Mouse (Mus musculus): ENCODE measurements around the gene Zfyve9.
"Not testable (repeated sequence)": the region's sequence is repeated elsewhere in the genome, so short reads cannot be mapped to it uniquely, and the experiment has no call there.

Zfyve9 gene

DNA sequence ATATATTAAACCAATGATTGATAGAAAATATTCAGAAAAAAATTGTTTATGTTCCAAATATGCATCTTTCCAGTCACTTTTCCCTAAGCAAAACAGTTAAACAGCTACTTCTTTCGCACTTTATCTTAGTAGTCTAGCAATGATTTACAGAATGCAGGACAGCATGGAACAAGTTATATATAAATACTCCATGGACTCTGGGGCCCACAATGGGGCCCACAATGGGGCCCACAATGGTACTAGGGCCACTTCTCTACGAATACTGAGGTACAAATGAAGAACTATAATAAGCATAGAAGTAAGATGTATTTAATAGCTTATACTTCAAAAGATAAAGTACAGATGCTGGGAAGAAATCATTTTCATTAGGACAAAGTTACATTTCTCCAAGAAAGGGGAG lies 56.5 kb downstream of the Zfyve9 start:
- in situ Hi-C loops (cut with MboI, MseI): no loop called here

DNA sequence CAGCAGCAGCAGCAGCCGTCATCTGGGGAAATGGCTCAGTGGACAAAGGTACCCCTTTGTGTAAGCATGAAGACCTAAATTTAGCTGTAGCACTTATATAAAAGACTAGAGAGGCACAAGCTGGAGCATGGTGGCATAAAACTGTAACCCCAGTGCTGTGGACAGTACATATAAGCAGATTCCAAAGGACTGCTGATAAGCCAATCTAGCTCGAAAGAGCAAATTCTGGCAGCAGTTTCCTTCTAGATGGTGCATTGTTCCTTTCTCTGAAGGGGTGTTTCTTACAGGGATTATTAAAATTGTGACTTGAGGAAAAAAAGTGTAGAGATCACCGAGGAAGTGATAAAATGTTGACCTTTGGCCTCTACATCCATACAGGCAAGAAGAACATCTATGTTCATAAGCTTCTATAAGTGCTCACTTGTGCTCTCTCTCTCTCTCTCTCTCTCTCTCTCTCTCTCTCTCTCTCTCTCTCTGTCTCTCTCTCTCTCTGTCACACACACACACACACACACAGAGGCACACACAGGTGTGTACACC lies 59.3 kb downstream of the Zfyve9 start:
- in situ Hi-C loops (cut with MboI, MseI): no loop called here

DNA sequence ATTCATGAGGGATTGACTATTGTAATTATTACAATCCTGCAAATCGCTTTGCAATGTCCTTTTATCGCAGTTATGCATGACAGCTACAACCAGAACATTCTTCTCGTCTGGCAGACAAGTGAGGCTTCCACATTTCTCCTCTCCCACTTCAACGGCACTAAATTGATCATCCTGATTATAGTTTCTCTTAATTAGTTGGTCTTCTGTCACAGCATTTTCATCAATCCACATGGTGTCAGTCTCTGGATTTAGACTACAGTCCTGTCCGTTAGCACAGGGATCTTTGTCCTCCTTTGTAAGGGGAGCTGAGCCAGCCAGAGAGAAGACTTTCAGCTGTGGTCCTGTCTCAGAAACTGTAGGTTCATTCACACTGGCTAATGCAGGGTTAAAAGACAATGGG lies 61.2 kb downstream of the Zfyve9 start, which contains the start of gene 3110021N24Rik:
Gene 3110021N24Rik, plus strand, starts transcription at position 301 of the 400 bp plus-strand sequence.
- in situ Hi-C loops (cut with MboI, MseI): no loop called here

DNA sequence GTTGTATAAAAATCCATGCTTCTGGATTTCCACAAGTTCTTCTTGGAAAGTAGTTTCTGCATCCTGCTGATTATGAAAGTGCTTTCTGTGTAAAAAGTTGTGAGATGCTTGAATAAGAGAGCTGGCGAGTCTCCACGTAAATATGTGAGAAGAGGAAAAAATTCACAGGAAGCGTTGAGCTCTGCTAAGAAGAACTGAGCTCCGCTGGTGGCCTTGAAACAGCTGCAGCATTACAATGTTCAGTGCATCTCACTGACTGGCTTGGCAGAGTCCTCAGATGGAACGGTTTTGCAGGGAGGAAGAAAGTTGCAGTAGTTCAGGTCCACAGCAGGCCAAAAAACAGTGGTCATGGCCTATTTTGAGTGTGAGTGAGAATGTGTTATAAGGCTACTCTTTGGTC lies 72.4 kb downstream of the Zfyve9 start:
- in situ Hi-C loops (cut with MboI, MseI): no loop called here

DNA sequence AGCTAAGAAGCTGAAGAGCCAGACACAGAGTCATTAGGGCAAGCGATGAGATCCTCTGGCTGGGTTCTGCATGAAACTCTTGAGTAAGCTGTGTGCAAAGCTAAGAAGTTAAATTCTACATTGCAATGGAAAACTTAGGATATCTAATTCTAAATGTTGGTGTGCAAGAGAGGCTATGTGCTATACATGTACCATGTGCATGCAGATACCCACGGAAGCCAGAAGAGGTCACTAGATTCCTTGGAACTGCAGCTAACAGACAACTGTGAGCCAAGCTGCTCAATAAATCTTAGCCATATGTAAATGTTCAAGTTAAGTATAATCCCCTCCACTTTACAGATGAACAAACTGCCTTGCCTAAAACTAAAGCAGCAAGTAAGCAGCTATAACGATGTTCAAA lies 83.7 kb downstream of the Zfyve9 start:
- in situ Hi-C loops (cut with MboI, MseI): no loop called here

DNA sequence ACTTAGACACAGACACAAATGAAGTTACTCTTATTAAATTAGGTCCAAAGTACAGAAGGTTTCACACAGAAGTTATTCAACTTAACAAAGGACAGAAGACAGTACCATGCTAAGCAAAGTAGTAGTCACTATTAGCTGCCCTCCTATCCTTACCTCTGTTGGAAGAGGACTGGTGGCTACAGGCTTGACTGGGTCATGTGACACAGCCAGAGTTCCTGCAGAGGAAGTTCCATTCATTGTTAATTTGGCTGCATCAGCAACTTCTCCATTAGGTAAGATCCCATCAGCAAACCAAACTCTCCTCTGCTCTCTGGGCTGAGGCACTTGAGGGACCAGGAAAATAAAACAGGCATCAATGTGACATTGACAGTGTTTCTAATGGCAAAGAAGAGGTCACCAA lies 89.1 kb downstream of the Zfyve9 start:
- in situ Hi-C loops (cut with MboI, MseI): no loop called here

DNA sequence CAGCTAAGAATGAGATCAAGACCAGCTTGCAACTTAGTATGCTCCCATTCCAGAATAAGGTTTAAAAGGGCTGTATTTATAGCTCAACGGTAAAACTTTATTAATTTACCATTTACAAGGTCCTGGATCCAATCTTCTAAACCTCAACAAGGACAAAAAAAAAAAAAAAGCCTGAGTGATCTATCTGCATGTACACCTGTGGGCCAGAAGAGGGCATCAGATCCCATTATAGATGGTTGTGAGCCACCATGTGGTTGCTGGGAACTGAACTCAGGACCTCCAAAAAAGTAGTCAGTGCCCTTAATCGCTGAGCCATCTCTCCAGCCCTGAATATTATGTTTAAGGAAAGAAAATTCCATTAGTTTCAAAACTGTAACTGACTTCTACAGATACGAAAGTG lies 90.1 kb downstream of the Zfyve9 start:
- in situ Hi-C loops (cut with MboI, MseI): no loop called here

DNA sequence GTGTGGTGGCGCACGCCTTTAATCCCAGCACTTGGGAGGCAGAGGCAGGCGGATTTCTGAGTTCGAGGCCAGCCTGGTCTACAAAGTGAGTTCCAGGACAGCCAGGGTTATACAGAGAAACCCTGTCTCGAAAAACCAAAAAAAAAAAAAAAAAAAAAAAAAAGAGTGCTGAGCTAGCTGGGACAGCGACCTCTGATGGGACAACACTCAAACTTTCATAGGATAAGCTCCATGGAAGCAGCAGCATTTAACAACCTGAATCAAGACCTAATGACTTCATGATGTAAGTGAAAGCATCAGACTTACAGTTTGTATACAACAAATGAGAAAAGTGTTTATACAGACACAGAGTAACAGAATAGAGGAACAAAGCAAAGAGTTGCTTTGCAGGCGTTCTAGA lies 93.5 kb downstream of the Zfyve9 start:
- in situ Hi-C loops (cut with MboI, MseI): not testable (repeated sequence)

DNA sequence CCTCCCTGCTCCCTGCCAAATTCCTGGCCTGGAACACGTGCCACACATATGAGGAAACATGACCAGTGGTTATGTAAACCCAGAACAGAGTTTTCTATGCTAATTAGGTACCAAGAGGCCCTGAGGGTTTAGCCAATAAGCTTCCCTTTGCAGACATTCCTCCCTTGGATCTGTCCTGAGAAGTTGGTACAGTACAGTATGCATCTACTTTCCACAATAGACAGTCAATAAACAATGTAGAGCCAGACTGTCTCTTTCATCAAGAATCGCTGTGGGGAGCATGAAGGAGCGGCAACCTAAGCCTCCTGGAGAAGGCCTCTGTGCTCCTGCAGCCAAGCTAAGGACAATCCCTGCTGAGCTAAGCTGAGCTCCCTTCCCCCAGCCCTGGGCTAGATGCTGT lies 94.4 kb downstream of the Zfyve9 start:
- in situ Hi-C loops (cut with MboI, MseI): no loop called here

DNA sequence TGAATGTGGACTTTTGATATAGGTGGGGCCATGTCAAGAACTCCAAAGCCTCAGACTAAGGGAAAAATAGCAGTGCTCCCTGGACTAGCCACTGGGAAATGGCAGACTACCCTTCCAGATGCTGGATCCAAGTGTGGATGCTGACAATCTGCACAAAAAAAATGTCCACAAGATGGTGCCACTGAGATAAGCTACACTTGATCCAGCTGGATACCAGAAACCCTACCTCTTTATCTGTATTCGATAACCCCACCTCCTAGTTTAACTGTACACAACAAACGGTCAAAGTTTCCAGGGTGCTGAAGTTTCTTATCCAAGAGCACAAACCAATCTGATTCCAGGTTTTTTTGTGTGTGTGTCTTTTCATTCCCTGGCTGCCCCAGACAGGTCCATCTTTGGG lies 116.2 kb downstream of the Zfyve9 start:
- in situ Hi-C loops (cut with MboI, MseI): no loop called here

DNA sequence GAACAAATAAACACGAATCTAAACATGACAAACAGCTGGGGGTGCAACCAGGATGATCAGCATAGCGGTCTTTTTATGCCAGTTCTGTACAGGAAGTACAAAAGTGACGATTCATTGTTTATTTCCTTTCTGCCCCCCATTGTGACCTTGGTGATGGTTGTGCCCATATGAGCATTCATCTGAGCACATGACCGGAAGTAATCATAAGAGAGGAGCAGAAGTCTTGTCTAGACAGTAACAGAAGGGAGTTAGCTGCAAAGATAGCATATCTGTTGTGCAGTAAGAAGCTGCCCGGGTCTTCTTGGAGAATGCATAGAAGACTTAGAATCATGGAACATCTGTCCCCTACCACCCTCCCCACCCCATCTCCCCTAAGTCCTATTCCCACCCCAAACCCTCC lies 141.8 kb downstream of the Zfyve9 start:
- in situ Hi-C loops (cut with MboI, MseI): no loop called here

DNA sequence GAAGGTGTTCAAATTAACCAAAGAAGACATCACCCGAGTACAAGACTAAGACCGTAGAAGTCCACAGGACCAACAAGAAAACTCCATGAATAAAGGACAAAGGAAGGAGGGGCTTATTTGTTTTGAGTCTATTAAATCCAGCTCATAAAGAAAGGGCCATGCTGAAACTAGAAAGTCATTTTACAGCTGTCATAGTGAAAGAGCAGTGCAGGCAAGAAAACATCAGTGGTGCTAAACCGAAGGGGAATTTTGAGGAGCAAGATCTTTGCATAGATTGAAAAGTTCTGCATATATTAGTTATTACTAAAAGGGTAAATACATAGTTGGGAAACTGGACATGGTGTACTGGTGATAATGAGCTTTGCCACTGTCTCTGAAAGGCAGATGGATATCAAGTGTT lies 142.9 kb downstream of the Zfyve9 start:
- in situ Hi-C loops (cut with MboI, MseI): no loop called here

DNA sequence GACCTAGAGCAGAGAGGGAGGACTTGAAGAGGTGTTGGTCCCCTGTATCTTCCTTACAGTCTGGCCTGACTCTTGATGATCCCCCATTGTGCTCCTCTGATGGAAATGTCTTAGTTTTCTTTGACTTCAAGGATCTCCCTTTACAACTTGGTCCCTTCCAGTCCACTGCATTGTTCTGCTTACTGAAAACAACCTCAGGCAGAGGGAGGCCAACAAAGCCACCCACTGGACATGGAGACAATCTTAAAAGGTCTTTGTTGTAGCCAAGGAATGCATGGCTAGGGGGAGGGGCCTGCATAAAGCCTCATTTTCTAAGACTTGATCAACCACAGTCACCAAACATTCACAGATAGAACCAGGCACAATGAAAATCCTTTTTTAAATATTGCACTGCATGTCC lies 145.5 kb downstream of the Zfyve9 start:
- in situ Hi-C loops (cut with MboI, MseI): no loop called here

DNA sequence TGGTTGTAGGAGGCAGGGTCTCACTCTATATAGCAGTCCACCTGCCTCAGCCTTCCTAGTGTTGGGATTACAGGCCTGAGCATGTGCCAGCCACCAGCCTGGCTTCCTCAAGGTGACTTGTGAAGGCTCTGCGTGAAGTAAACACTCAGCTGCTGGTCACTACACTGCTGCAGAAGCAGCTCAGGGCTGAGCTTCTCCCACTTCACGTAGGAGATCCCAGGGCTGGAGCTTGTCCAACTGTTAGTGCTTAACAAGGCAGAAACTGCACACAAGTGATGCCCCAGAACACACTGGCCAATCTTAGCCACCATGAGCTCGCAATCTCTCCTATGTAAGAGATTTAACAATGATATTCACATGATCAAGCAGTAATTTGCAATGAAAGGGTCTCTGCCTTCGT lies 145.9 kb downstream of the Zfyve9 start:
- in situ Hi-C loops (cut with MboI, MseI): no loop called here

DNA sequence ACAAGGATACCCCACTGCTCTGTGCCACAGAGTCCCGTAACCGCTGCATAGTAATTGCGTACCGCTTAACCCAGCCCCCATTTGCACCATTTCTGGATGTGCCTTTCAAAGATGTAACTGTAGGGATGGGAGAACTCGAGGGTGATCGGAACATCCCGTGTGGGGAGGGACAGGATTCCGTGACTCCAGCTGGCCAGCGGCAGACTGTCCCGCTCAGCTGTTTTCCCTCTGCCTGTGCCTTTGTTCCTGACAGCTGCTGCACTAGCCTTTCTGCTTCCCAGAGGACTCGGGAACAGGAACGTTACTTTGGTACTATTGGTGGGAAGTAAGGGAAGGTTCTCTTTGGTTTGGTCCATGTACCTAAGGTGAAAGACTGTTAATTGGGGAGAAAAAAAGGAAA lies 146.9 kb downstream of the Zfyve9 start:
- in situ Hi-C loops (cut with MboI, MseI): no loop called here

DNA sequence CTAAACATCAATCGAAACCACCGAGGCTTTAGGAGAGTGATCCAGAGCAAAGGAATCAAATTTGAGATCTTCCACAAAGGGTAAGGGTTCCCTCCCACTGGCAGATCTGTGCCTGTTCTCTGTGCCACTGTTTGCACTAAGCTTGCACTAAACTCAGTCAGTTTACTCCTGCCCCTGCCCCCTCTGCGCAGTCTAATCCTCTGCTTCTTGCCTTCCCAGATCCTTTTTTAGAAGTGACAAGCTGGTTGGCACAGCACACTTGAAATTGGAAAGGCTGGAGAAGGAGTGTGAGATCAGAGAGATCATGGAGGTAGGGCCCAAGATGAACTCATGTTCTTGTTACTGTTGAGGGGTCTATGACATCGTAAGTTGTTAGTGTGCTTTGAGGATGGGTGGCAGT lies 149.0 kb downstream of the Zfyve9 start:
- in situ Hi-C loops (cut with MboI, MseI): no loop called here

DNA sequence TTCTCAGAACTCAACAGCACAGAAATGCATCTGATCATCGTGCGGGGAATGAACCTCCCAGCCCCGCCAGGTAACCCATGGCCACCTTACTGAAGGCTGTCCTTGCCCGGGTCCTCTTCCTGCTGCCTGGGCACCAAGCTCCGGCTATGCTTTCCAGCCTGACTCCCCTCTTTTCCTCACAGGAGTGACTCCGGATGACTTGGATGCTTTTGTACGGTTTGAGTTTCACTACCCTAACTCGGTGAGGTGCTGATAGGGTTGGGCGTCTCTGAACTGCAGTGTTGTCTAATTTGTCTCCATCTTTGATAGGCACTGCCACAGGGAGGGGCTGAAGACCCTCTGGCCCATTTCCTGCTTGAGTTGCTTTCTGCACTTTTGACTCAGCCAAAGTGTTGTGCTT lies 150.5 kb downstream of the Zfyve9 start:
- in situ Hi-C loops (cut with MboI, MseI): no loop called here

DNA sequence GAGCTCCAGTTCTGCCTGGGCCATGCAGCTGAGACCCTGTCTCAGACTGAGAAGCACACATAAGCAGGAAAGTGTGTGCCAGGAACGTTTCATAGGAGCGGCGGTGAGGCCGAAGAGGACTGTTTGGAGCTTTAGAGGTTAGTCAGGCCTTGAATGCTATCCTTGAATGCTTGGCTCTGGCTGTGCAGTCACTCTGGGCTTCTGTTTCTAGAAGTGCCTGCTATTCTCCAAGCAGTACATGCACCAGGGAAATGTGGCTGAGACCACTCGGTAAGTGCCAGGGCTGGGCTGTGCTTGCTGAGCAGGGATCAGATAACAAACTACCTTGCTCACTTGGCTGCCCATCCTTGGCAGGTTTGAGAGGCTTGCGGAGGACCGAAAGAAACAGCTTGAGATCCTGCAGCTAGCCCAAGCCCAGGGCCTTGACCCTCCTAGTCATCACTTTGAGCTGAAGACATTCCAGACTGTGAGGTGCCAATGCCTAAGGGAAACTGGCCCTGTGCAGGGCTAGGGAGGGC lies 151.2 kb downstream of the Zfyve9 start:
- in situ Hi-C loops (cut with MboI, MseI): loop anchor here in 1 of 2 experiments (10.0 kb wide), 1 partner anchor 1725 kb away; no protein-coding TSS in a partner anchor

DNA sequence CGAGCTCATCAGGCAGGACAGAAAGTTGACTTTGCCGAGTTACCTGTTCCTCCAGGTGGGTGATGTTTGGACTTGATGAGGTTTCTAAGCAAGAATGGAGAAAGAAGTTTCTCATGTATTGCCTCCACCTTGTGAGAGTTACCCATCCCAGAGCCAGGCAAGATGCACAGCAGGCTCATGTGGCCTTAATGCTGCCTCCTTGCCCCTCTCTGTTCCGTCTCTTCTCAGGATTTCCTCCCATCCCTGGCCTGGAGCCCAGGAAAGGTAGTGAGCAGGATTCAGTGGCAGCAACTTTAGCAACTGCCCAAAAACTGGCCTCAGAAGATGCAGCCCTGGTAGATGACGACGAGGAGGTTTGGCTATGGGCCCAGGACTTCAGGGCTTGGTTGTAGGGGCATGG lies 153.5 kb downstream of the Zfyve9 start:
- in situ Hi-C loops (cut with MboI, MseI): loop anchor here in 1 of 2 experiments (10.0 kb wide), 1 partner anchor 1722 kb away; no protein-coding TSS in a partner anchor

DNA sequence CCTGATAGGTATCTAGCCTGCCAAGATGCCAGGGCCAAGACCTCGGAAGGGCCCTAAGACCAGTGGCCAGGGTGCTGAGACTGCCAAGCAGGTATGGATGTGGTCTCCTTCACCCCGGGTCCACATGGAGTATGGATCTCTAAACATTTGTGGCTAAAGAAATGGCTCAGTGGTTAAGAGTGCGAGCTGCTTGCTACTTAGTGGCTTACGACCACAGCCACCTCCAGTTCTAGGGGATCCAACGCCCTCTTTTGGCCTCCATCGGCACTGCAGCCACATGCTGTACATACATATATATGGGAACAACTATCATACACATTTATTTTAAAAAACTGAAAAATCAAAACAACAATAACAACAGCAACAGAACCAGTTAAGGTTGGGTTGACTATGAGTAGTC lies 159.1 kb downstream of the Zfyve9 start:
- in situ Hi-C loops (cut with MboI, MseI): loop anchor here (5.0 to 25.0 kb wide), 3 partner anchors 299 to 1784 kb away; no protein-coding TSS in a partner anchor

DNA sequence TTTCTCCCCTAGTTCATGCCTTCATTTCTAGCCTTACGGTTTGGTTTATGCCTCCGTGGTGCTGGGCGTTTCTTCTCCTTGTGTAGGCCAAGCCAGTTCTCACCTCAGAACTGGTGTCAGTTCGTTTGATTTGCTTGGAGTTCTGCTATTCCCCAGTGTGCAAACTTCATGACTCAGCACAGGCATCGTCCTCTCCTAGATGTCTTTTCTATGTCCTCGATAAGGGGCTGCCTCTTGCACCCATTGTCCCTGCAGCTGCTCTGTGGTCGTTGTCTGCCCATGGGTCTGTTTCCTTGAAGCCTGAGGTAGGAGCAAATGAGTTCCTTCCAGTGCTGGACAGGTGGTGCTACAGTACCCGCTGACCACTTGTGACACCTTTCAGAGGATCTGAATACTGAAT lies 160.1 kb downstream of the Zfyve9 start:
- in situ Hi-C loops (cut with MboI, MseI): loop anchor here (5.0 to 25.0 kb wide), 3 partner anchors 298 to 1783 kb away; no protein-coding TSS in a partner anchor

DNA sequence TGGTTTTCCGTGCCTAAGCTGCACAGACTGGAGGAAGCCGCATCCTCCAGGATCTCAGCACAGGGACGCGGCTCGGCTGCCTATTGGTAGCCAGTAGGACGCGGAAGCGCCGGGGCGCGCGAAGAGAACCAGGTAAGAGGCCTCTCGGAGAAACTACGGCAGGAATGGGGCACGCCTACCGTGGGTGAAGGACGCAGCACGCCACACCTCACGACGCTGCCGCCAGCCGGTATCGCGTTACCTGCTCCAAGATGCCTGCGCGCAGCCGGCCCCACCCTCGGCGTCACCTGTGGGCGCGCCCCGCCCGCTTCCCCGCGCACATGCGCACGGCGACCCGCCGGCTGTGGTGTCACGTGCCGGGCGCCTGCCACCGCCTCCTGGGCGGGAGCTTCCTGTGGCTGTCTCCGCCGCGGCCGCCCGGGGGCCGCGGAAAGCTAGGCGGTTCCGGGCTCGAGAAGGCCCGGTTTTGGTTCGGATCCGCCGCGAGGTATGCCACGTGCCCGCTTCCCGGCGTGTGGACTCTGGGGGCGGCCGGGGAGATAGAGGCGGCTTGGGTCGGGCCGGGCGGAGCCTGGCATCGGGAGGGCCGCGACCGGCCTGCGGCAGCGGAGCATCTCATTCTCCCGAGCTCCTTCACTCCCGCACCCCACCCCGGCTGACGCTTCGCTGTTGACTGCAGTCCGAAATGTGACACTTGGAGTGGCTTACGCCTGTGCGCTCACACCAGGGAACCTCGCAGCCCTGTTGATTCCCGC lies 160.8 kb downstream of the Zfyve9 start, which contains the start of gene Cc2d1b:
Gene Cc2d1b, plus strand, starts transcription at position 354 of the 755 bp plus-strand sequence.
- in situ Hi-C loops (cut with MboI, MseI): loop anchor here (5.0 to 25.0 kb wide), 3 partner anchors 297 to 1782 kb away; no protein-coding TSS in a partner anchor

DNA sequence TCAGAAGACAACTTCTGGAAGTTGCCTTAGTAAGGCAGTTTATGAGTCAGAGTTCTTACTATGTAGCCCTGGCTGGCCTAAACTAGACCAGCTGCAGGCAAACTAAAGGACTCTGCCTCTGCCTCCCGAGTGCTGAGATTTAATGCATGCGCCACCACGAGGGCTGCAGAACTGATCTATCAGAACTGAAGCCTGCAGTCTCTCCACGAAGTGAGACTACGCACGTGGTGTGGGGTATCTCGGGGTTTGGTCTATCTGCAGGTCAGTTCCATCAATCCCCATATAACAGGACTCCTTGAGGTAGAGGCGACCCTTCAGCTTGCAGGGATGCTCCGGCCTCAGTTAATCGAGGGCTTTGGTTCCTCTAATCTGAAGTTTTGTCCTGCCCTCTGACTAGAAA lies 161.4 kb downstream of the Zfyve9 start:
- in situ Hi-C loops (cut with MboI, MseI): loop anchor here in 1 of 2 experiments (25.0 kb wide), 1 partner anchor 1782 kb away; no protein-coding TSS in a partner anchor

Data from T-helper 17 cell (primary cell).